ENCODE assay signal across 14 mouse cellular contexts in genomic region chr7:46283681-46284080, GRCm38 (mm10). TPM values are rescaled to one million over a fixed set of nuclear protein-coding genes. Genes with fewer than 3 reads are reported as not detected.
DNase-seq lines count a peak whose midpoint lies in the region; ATAC-seq and TF ChIP-seq lines count a peak whose summit lies in the region.
"Had no signal": no experiment of that assay in that cellular context is flagged by ENCODE, and none has a peak within 500 bp of the region (broad histone marks: within the 10 kb centered on the region; RNA-seq: fewer than 3 reads in every experiment).

No protein-coding gene starts in this region.

- 78% methylated on average over 10 of the region's 10 CpGs for WGBS in forebrain, embryonic 14.5 days
- 81% methylated on average over 10 of the region's 10 CpGs for WGBS in forebrain, embryonic 12.5 days
- WGBS in hindbrain, postnatal 0 days: 59% methylated on average over 10 of the region's 10 CpGs
- WGBS in hindbrain, embryonic 10.5 days: 85% methylated on average over 10 of the region's 10 CpGs

- H3K9ac ChIP-seq in forebrain, embryonic 14.5 days (ENCODE audit: low read length): no peak overlapping the region
- no peak overlapping the region for H3K9ac ChIP-seq in forebrain, embryonic 12.5 days
- H3K9ac ChIP-seq in hindbrain, postnatal 0 days (replicated peaks; ENCODE audit: low read length): no peak overlapping the region
- H3K9ac ChIP-seq: hindbrain, embryonic 12.5 days had no signal

- no peak overlapping the region for H3K27ac ChIP-seq in forebrain, embryonic 14.5 days (ENCODE audit: low read depth, low read length)
- H3K27ac ChIP-seq in forebrain, embryonic 12.5 days: no peak overlapping the region
- H3K27ac ChIP-seq in hindbrain, postnatal 0 days: no peak overlapping the region
- H3K27ac ChIP-seq in hindbrain, embryonic 10.5 days: no peak overlapping the region
- H3K27ac ChIP-seq: hindbrain, embryonic 12.5 days had no signal

- no peak for TF ChIP-seq CTCF in hindbrain, postnatal 0 days (IDR thresholded peaks at IDR 0.05; ENCODE audit: low read depth)

- no peaks in the 10 kb centered on the region for H3K9me3 ChIP-seq in forebrain, embryonic 14.5 days (replicated peaks; ENCODE audit: control insufficient read depth, low read length)
- H3K9me3 ChIP-seq in forebrain, embryonic 12.5 days: no peaks in the 10 kb centered on the region
- no peaks in the 10 kb centered on the region for H3K9me3 ChIP-seq in hindbrain, postnatal 0 days (ENCODE audit: low read length)
- H3K9me3 ChIP-seq in hindbrain, embryonic 10.5 days: no peaks in the 10 kb centered on the region
- H3K9me3 ChIP-seq: hindbrain, embryonic 12.5 days had no signal

- H3K27me3 ChIP-seq in forebrain, embryonic 14.5 days (replicated peaks; ENCODE audit: control insufficient read depth, insufficient read depth, low read length): no peaks in the 10 kb centered on the region
- peaks cover 22% of the 10 kb centered on the region; the same call in 1 of the 2 replicates for H3K27me3 ChIP-seq in forebrain, embryonic 12.5 days
- H3K27me3 ChIP-seq in hindbrain, postnatal 0 days (ENCODE audit: insufficient read depth, low read length): no peaks in the 10 kb centered on the region
- peaks cover 30% of the 10 kb centered on the region for H3K27me3 ChIP-seq in hindbrain, embryonic 10.5 days (ENCODE audit: insufficient read depth, poor library complexity, severe bottlenecking)

- DNase-seq in forebrain, embryonic 14.5 days (ENCODE audit: low spot score): peak; percentile 24
- DNase-seq in hindbrain, postnatal 0 days (ENCODE audit: low spot score): peak; percentile 44
- no peak for DNase-seq in hindbrain, embryonic 10.5 days (ENCODE audit: low spot score)
- peak; percentile 63 for DNase-seq in retina, postnatal 1 day
- DNase-seq in retina, embryonic 14.5 days (ENCODE audit: low spot score): no peak
- DNase-seq in lung, postnatal 4 days: peak; percentile 57 to 74
- no peak for DNase-seq in embryo, embryonic 11 days
- DNase-seq: B cell, adult 2 months; cerebellum, postnatal 36 days; right cerebral cortex, adult 18-20 months had no signal

- no peak overlapping the region for H3K4me2 ChIP-seq in forebrain, embryonic 14.5 days (ENCODE audit: low read length)
- no peak overlapping the region for H3K4me2 ChIP-seq in forebrain, embryonic 12.5 days
- no peak overlapping the region for H3K4me2 ChIP-seq in hindbrain, postnatal 0 days (ENCODE audit: low read depth, low read length)
- H3K4me2 ChIP-seq: hindbrain, embryonic 12.5 days had no signal

- no peak overlapping the region for H3K4me3 ChIP-seq in forebrain, embryonic 14.5 days (ENCODE audit: low read depth, low read length)
- H3K4me3 ChIP-seq in forebrain, embryonic 12.5 days (replicated peaks): no peak overlapping the region
- no peak overlapping the region for H3K4me3 ChIP-seq in hindbrain, postnatal 0 days (ENCODE audit: low read length)
- H3K4me3 ChIP-seq in hindbrain, embryonic 10.5 days: no peak overlapping the region
- H3K4me3 ChIP-seq: hindbrain, embryonic 12.5 days had no signal

- H3K4me1 ChIP-seq in forebrain, embryonic 14.5 days (ENCODE audit: control insufficient read depth, insufficient read depth, low read length): no peaks in the 10 kb centered on the region
- no peaks in the 10 kb centered on the region for H3K4me1 ChIP-seq in forebrain, embryonic 12.5 days
- H3K4me1 ChIP-seq in hindbrain, postnatal 0 days (ENCODE audit: insufficient read depth, low read length): no peaks in the 10 kb centered on the region
- no peaks in the 10 kb centered on the region for H3K4me1 ChIP-seq in hindbrain, embryonic 10.5 days (replicated peaks)
- H3K4me1 ChIP-seq: hindbrain, embryonic 12.5 days had no signal

- ATAC-seq in forebrain, embryonic 14.5 days: no peak
- ATAC-seq in forebrain, embryonic 12.5 days (ENCODE audit: low FRiP score): no peak
- 0 out of 2 replicates have a peak, but pooled peaks have one; percentile 21 for ATAC-seq in hindbrain, postnatal 0 days

- H3K36me3 ChIP-seq in forebrain, embryonic 14.5 days (ENCODE audit: control insufficient read depth, insufficient read depth, low read length): no peaks in the 10 kb centered on the region
- H3K36me3 ChIP-seq in forebrain, embryonic 12.5 days (replicated peaks): no peaks in the 10 kb centered on the region
- H3K36me3 ChIP-seq in hindbrain, postnatal 0 days (ENCODE audit: insufficient read depth, low read length): no peaks in the 10 kb centered on the region
- no peaks in the 10 kb centered on the region for H3K36me3 ChIP-seq in hindbrain, embryonic 10.5 days
- H3K36me3 ChIP-seq: hindbrain, embryonic 12.5 days had no signal

RNA-seq across cellular contexts. Expression of gene Otog, which starts 42.9 kb away (rescaled TPM):
- polyA plus RNA-seq in forebrain, embryonic 14.5 days (2014; fragmentation: Nextera tagmentation; extraction: Ambion mirVana): not detected in 2 replicates
- polyA plus RNA-seq in forebrain, embryonic 12.5 days (2016; fragmentation: Nextera tagmentation; extraction: Ambion mirVana): 0.17 TPM in 1 of 2 replicates, not detected in the other
- total RNA-seq in hindbrain, postnatal 0 days (2014; rRNA removed): under 0.01 TPM in 1 of 2 replicates, not detected in the other
- polyA plus RNA-seq in hindbrain, postnatal 0 days (2015; fragmentation: Nextera tagmentation; extraction: Ambion mirVana): 0.04 TPM in 1 of 2 replicates, not detected in the other
- 0.31 and 1.7 TPM in 2 replicates for polyA plus RNA-seq in hindbrain, embryonic 10.5 days (2016; fragmentation: Nextera tagmentation; extraction: Ambion mirVana)
- total RNA-seq: liver, adult 2 months; monocyte, adult 5-6 weeks had no signal
- polyA plus RNA-seq: liver, adult 2 months had no signal

RNA-seq across cellular contexts. Expression of gene Ush1c, which starts 45.4 kb away (rescaled TPM):
- 2.0 and 3.6 TPM in 2 replicates for polyA plus RNA-seq in forebrain, embryonic 14.5 days (2014; fragmentation: Nextera tagmentation; extraction: Ambion mirVana)
- 2.5 and 2.9 TPM in 2 replicates for polyA plus RNA-seq in forebrain, embryonic 12.5 days (2016; fragmentation: Nextera tagmentation; extraction: Ambion mirVana)
- total RNA-seq in hindbrain, postnatal 0 days (2014; rRNA removed): 1.7 TPM in 1 of 2 replicates, not detected in the other
- 1.5 and 1.6 TPM in 2 replicates for polyA plus RNA-seq in hindbrain, postnatal 0 days (2015; fragmentation: Nextera tagmentation; extraction: Ambion mirVana)
- 3.3 and 4.7 TPM in 2 replicates for polyA plus RNA-seq in hindbrain, embryonic 10.5 days (2016; fragmentation: Nextera tagmentation; extraction: Ambion mirVana)
- total RNA-seq: liver, adult 2 months; monocyte, adult 5-6 weeks had no signal
- polyA plus RNA-seq: liver, adult 2 months had no signal

Comparison
In these comparisons a context has a peak if more than half of its experiments do, and no peak if none do; other contexts are left out.
1. DNase-seq: peak in forebrain, embryonic 14.5 days (single experiment), hindbrain, postnatal 0 days (single experiment), retina, postnatal 1 day (single experiment) and lung, postnatal 4 days (2 of 2); none in hindbrain, embryonic 10.5 days (single experiment), retina, embryonic 14.5 days (single experiment) and embryo, embryonic 11 days (single experiment).